Mouse (Mus musculus): ENCODE data around the gene Triobp. TPM values are rescaled to one million over a fixed set of nuclear protein-coding genes. Genes with fewer than 3 reads are reported as not detected.

Gene Triobp
- total RNA-seq (2021), result 10 to 100 TPM; 36.7 to 40.3 TPM

GRCm38 (mm10) chr15:78947657-78948056, at the start of gene Triobp:
Gene Triobp (plus strand): TSS chr15:78947724.
- intact Hi-C loops (cut with DNase I), result no loop called here
- DNase-seq, result peak; percentile 81 to 82

- intact Hi-C loops (cut with DNase I), result no loop called here
- no peak for DNase-seq
Observed at GRCm38 (mm10) chr15:78898507-78899001, 49.0 kb upstream of the Triobp start.

- intact Hi-C loops (cut with DNase I), result no loop called here
- DNase-seq, result no peak
Observed at GRCm38 (mm10) chr15:78899409-78899739, 48.1 kb upstream of the Triobp start, which contains the start of gene Gm49510. Gene Gm49510 (plus strand): TSS chr15:78899667.

GRCm38 (mm10) chr15:78899740-78900584, 47.6 kb upstream of the Triobp start, which contains the start of gene Sh3bp1:
Gene Sh3bp1 (plus strand): TSS chr15:78899768.
- DNase-seq, result peak; percentile 67
- intact Hi-C loops (cut with DNase I), result loop anchor here (5.0 kb wide), 1 partner anchor 42 kb away; no protein-coding TSS in a partner anchor

- intact Hi-C loops (cut with DNase I), result loop anchor here (5.0 kb wide), 1 partner anchor 41 kb away; no protein-coding TSS in a partner anchor
- no peak for DNase-seq
Observed at GRCm38 (mm10) chr15:78900585-78901421, 46.7 kb upstream of the Triobp start.

- intact Hi-C loops (cut with DNase I), result loop anchor here (5.0 kb wide), 1 partner anchor 41 kb away; no protein-coding TSS in a partner anchor
Observed at GRCm38 (mm10) chr15:78901422-78901789, 46.1 kb upstream of the Triobp start.

GRCm38 (mm10) chr15:78903243-78903642, 44.3 kb upstream of the Triobp start:
- DNase-seq, result peak; percentile 86
- intact Hi-C loops (cut with DNase I), result loop anchor here (5.0 kb wide), 1 partner anchor 39 kb away; no protein-coding TSS in a partner anchor

More at GRCm38 (mm10) chr15:78901422-78901789, 46.1 kb upstream of the Triobp start:
- no peak for DNase-seq

GRCm38 (mm10) chr15:78908399-78908798, 39.1 kb upstream of the Triobp start:
- intact Hi-C loops (cut with DNase I), result no loop called here
- no peak for DNase-seq

GRCm38 (mm10) chr15:78908982-78909381, 38.5 kb upstream of the Triobp start:
- DNase-seq, result no peak
- intact Hi-C loops (cut with DNase I), result no loop called here

GRCm38 (mm10) chr15:78912040-78912439, 35.5 kb upstream of the Triobp start:
- intact Hi-C loops (cut with DNase I), result no loop called here

GRCm38 (mm10) chr15:78913632-78914090, 33.9 kb upstream of the Triobp start, which contains the start of gene Pdxp:
Gene Pdxp (plus strand): TSS chr15:78913919.
- peak; percentile 85 to 86 for DNase-seq

More at GRCm38 (mm10) chr15:78912040-78912439, 35.5 kb upstream of the Triobp start:
- DNase-seq, result no peak

GRCm38 (mm10) chr15:78914091-78914822, 33.3 kb upstream of the Triobp start:
- intact Hi-C loops (cut with DNase I), result no loop called here
- DNase-seq, result no peak

More at GRCm38 (mm10) chr15:78913632-78914090, 33.9 kb upstream of the Triobp start, which contains the start of gene Pdxp:
- intact Hi-C loops (cut with DNase I), result no loop called here

GRCm38 (mm10) chr15:78914823-78915659, 32.5 kb upstream of the Triobp start:
- intact Hi-C loops (cut with DNase I), result loop anchor here (1.0 to 5.0 kb wide), 4 partner anchors 16 to 157 kb away; no protein-coding TSS in a partner anchor
- DNase-seq, result no peak

- peak; percentile 70 to 73 for DNase-seq
- intact Hi-C loops (cut with DNase I), result loop anchor here (1.0 to 5.0 kb wide), 4 partner anchors 16 to 157 kb away; no protein-coding TSS in a partner anchor
Observed at GRCm38 (mm10) chr15:78915660-78916017, 31.9 kb upstream of the Triobp start.

GRCm38 (mm10) chr15:78916052-78916826, 31.3 kb upstream of the Triobp start:
- DNase-seq, result no peak
- intact Hi-C loops (cut with DNase I), result loop anchor here (5.0 kb wide), 2 partner anchors 121 to 156 kb away; no protein-coding TSS in a partner anchor

- DNase-seq, result no peak
- intact Hi-C loops (cut with DNase I), result loop anchor here (5.0 kb wide), 2 partner anchors 119 to 154 kb away; no protein-coding TSS in a partner anchor
Observed at GRCm38 (mm10) chr15:78918126-78918525, 29.4 kb upstream of the Triobp start.

GRCm38 (mm10) chr15:78919914-78920313, 27.6 kb upstream of the Triobp start:
- DNase-seq, result no peak
- intact Hi-C loops (cut with DNase I), result loop anchor here (5.0 kb wide), 2 partner anchors 117 to 152 kb away; no protein-coding TSS in a partner anchor

GRCm38 (mm10) chr15:78922700-78923099, 24.8 kb upstream of the Triobp start:
- no peak for DNase-seq
- intact Hi-C loops (cut with DNase I), result no loop called here

Measured in heart, postnatal 36 days (tissue).